Comparison of ENCODE assay signal across 13 mouse cellular contexts in genomic region chr5:73013611-73014287, GRCm38 (mm10). TPM values are rescaled to one million over a fixed set of nuclear protein-coding genes. Genes with fewer than 3 reads are reported as not detected.
A peak's percentile ranks its signal among the peaks of the same experiment; 100 is the strongest.
DNase-seq lines count a peak whose midpoint lies in the region; ATAC-seq and TF ChIP-seq lines count a peak whose summit lies in the region.
"Not testable (repeated sequence)": the region's sequence is repeated elsewhere in the genome, so short reads cannot be mapped to it uniquely, and the experiment has no call there.
"Had no signal": no experiment of that assay in that cellular context is flagged by ENCODE, and none has a peak within 500 bp of the region (broad histone marks: within the 10 kb centered on the region; RNA-seq: fewer than 3 reads in every experiment).

No protein-coding gene starts in this region.

- H3K4me3 ChIP-seq in embryonic facial prominence, embryonic 13.5 days = peak overlapping the region; percentile 43
- peak overlapping the region; percentile 52 for H3K4me3 ChIP-seq in hindbrain, embryonic 10.5 days
- H3K4me3 ChIP-seq in kidney, embryonic 15.5 days (replicated peaks) = peak overlapping the region; percentile 47
- peak overlapping the region; percentile 34 for H3K4me3 ChIP-seq in liver, embryonic 15.5 days (replicated peaks)
- H3K4me3 ChIP-seq in midbrain, embryonic 13.5 days (replicated peaks) = peak overlapping the region; percentile 42
- peak overlapping the region; percentile 55 for H3K4me3 ChIP-seq in small intestine, adult 2 months (ENCODE audit: low read depth, low read length)

- H3K27me3 ChIP-seq in embryonic facial prominence, embryonic 13.5 days = peaks cover 36% of the 10 kb centered on the region
- H3K27me3 ChIP-seq in hindbrain, embryonic 10.5 days (ENCODE audit: insufficient read depth, poor library complexity, severe bottlenecking) = peaks cover 50% of the 10 kb centered on the region
- peaks cover 40% of the 10 kb centered on the region for H3K27me3 ChIP-seq in kidney, embryonic 15.5 days
- H3K27me3 ChIP-seq in liver, embryonic 15.5 days = peaks cover 66% of the 10 kb centered on the region
- H3K27me3 ChIP-seq in midbrain, embryonic 13.5 days = peaks cover 13% of the 10 kb centered on the region; the same call in 1 of the 2 replicates
- peaks cover 21% of the 10 kb centered on the region for H3K27me3 ChIP-seq in small intestine, adult 2 months (ENCODE audit: control insufficient read depth, insufficient read depth, low read length)

- H3K9ac ChIP-seq in embryonic facial prominence, embryonic 13.5 days = peak overlapping the region; percentile 63; the same call in 1 of the 2 replicates
- H3K9ac ChIP-seq in kidney, embryonic 15.5 days = peak overlapping the region; percentile 29; the same call in 1 of the 2 replicates
- H3K9ac ChIP-seq in liver, embryonic 15.5 days = not testable (repeated sequence)
- H3K9ac ChIP-seq in midbrain, embryonic 13.5 days (replicated peaks) = peak overlapping the region; percentile 65

- H3K27ac ChIP-seq in embryonic facial prominence, embryonic 13.5 days; kidney, embryonic 15.5 days; liver, embryonic 15.5 days (replicated peaks); midbrain, embryonic 13.5 days; small intestine, adult 2 months (ENCODE audit: insufficient read depth, low read depth, low read length): not testable (repeated sequence)
- peak overlapping the region; percentile 45; the same call in 1 of the 2 replicates for H3K27ac ChIP-seq in hindbrain, embryonic 10.5 days

- H3K36me3 ChIP-seq in embryonic facial prominence, embryonic 13.5 days; hindbrain, embryonic 10.5 days; kidney, embryonic 15.5 days; liver, embryonic 15.5 days (replicated peaks); midbrain, embryonic 13.5 days; small intestine, adult 2 months (ENCODE audit: control insufficient read depth, insufficient read depth, low read length): not testable (repeated sequence)

- ATAC-seq in embryonic facial prominence, embryonic 13.5 days (ENCODE audit: insufficient number of reproducible peaks, insufficient read depth, low FRiP score, low TSS enrichment, low read depth); liver, embryonic 15.5 days (ENCODE audit: insufficient read depth): not testable (repeated sequence)
- peak; percentile 82 for ATAC-seq in kidney, embryonic 15.5 days (replicated peaks; ENCODE audit: low FRiP score)
- ATAC-seq in midbrain, embryonic 13.5 days = peak; percentile 89

- H3K4me1 ChIP-seq in embryonic facial prominence, embryonic 13.5 days; liver, embryonic 15.5 days (replicated peaks); midbrain, embryonic 13.5 days (replicated peaks); small intestine, adult 2 months (ENCODE audit: control insufficient read depth, insufficient read depth, insufficient read length, low read length): not testable (repeated sequence)
- H3K4me1 ChIP-seq in hindbrain, embryonic 10.5 days (replicated peaks) = peaks cover 10% of the 10 kb centered on the region
- peaks cover 14% of the 10 kb centered on the region for H3K4me1 ChIP-seq in kidney, embryonic 15.5 days

- not testable (repeated sequence) for TF ChIP-seq POLR2A in small intestine, adult 2 months (IDR thresholded peaks at IDR 0.05; ENCODE audit: low read depth, low read length)

- not testable (repeated sequence) for H3K9me3 ChIP-seq in embryonic facial prominence, embryonic 13.5 days; hindbrain, embryonic 10.5 days; kidney, embryonic 15.5 days (replicated peaks); liver, embryonic 15.5 days (replicated peaks); midbrain, embryonic 13.5 days

- WGBS in embryonic facial prominence, embryonic 13.5 days = under 1% methylated on average over 61 of the region's 65 CpGs
- 2% methylated on average over 53 of the region's 65 CpGs for WGBS in hindbrain, embryonic 10.5 days
- 1% methylated on average over 54 of the region's 65 CpGs for WGBS in kidney, embryonic 15.5 days
- 3% methylated on average over 64 of the region's 65 CpGs for WGBS in liver, embryonic 15.5 days (ENCODE audit: insufficient replicate concordance)
- WGBS in midbrain, embryonic 13.5 days = 2% methylated on average over 46 of the region's 65 CpGs
- WGBS in small intestine, adult 2 months = 2% methylated on average over 57 of the region's 65 CpGs

- H3K4me2 ChIP-seq in embryonic facial prominence, embryonic 13.5 days = peak overlapping the region; percentile 77
- H3K4me2 ChIP-seq in kidney, embryonic 15.5 days = peak overlapping the region; percentile 86
- H3K4me2 ChIP-seq in liver, embryonic 15.5 days = peak overlapping the region; percentile 54
- H3K4me2 ChIP-seq in midbrain, embryonic 13.5 days (replicated peaks) = peak overlapping the region; percentile 68

- intact Hi-C loops in gastrocnemius, postnatal 14 days (cut with DNase I; ENCODE audit: low total_unique reads) = not testable (repeated sequence)

- peak; percentile 16 for DNase-seq in R1 (ENCODE audit: low read depth, low spot score)
- DNase-seq in gastrocnemius, postnatal 14 days = peak; percentile 7
- peak; percentile 40 for DNase-seq in hindbrain, embryonic 10.5 days (ENCODE audit: low spot score)

- not testable (repeated sequence) for TF ChIP-seq CTCF in small intestine, adult 2 months (IDR thresholded peaks at IDR 0.05; ENCODE audit: extremely low read depth, insufficient read length, insufficient replicate concordance, low read depth, low read length)

RNA-seq across cellular contexts. Expression of gene Slc10a4, which starts 7.1 kb away (rescaled TPM):
- 0.66 and 1.5 TPM in 2 replicates for polyA plus RNA-seq in embryonic facial prominence, embryonic 13.5 days (2015; fragmentation: Nextera tagmentation; extraction: Ambion mirVana)
- total RNA-seq in gastrocnemius, postnatal 14 days (2021) = not detected
- 6.5 and 23.2 TPM in 2 replicates for polyA plus RNA-seq in hindbrain, embryonic 10.5 days (2016; fragmentation: Nextera tagmentation; extraction: Ambion mirVana)
- 1.9 and 4.3 TPM in 2 replicates for polyA plus RNA-seq in kidney, embryonic 15.5 days (2015; fragmentation: Nextera tagmentation; extraction: Ambion mirVana)
- polyA plus RNA-seq in liver, embryonic 15.5 days (2015; fragmentation: Nextera tagmentation; extraction: Ambion mirVana) = 0.06 and 0.08 TPM in 2 replicates
- polyA plus RNA-seq in midbrain, embryonic 13.5 days (2015; fragmentation: Nextera tagmentation; extraction: Ambion mirVana) = 19.4 and 28.6 TPM in 2 replicates
- 0.89 and 1.6 TPM in 2 replicates for polyA plus RNA-seq in small intestine, adult 2 months (2012; rRNA removed)
- total RNA-seq: liver, adult 2 months had no signal
- polyA plus RNA-seq: C2C12; inflammation-experienced regulatory T-cells, adult 6 months; liver, adult 2 months had no signal

RNA-seq across cellular contexts. Expression of gene Gm10135, which starts 39.2 kb away (rescaled TPM):
- not detected in 2 replicates for polyA plus RNA-seq in embryonic facial prominence, embryonic 13.5 days (2015; fragmentation: Nextera tagmentation; extraction: Ambion mirVana)
- not detected for total RNA-seq in gastrocnemius, postnatal 14 days (2021)
- not detected in 2 replicates for polyA plus RNA-seq in hindbrain, embryonic 10.5 days (2016; fragmentation: Nextera tagmentation; extraction: Ambion mirVana)
- not detected in 2 replicates for polyA plus RNA-seq in kidney, embryonic 15.5 days (2015; fragmentation: Nextera tagmentation; extraction: Ambion mirVana)
- not detected in 2 replicates for polyA plus RNA-seq in liver, embryonic 15.5 days (2015; fragmentation: Nextera tagmentation; extraction: Ambion mirVana)
- polyA plus RNA-seq in midbrain, embryonic 13.5 days (2015; fragmentation: Nextera tagmentation; extraction: Ambion mirVana) = not detected in 2 replicates
- not detected in 2 replicates for polyA plus RNA-seq in small intestine, adult 2 months (2012; rRNA removed)
- total RNA-seq: layer of hippocampus, postnatal 10 days; liver, adult 2 months had no signal
- polyA plus RNA-seq: C2C12; inflammation-experienced regulatory T-cells, adult 6 months; liver, adult 2 months; thymus, adult 2 months had no signal
